Mouse (Mus musculus): Measurements from ENCODE around the gene Mfsd12.

DNA sequence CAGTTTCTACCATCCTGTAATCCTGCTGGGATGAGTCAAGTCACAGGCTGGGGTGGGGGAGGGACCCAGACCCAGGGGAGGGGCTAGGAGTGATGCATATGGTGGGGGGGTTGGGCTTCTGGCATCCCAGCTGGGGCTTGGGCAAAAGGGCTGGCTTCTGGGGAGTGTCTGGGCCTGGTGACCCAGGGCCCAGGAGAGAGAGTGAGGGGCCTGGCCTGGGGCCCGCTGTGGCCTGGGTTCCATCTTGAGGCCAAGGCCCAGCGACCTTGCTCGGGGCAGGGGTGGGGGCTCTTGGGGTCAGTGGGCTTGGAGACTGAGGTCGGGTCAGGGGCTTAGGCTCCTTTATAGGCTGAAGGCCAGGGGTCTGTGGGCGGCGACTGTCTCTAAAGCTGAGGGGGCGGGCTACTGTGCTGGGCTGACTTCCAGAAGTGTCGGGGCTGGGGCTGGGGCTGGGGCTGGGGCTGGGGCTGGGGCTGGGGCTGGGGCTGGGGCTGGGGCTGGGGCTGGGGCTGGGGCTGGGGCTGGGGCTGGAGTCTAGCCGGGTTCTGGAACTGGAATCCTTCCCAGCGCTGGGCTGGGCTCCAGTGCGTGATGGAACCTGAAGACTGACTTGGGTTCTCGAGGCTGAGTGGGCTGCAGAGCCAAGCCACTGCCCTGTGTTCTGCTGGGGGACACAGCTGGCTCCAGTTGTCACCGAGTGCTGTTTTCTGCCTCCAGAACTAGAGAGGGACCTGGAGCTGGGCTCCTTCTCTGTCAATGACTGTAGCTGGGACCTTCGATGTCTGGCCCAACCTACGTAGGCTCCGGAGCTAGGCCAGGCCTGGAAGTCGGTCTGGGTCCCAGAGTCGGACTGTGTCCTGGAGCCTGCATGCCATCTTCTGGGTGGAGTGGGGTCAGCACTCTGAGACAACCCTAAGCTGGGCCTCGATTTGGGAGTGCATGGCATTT is 21.6 kb upstream of the Mfsd12 start:
- TF ChIP-seq CTCF (IDR thresholded peaks at IDR 0.05; ENCODE audit: low read depth, low read length) (no peak), POLR2A (IDR thresholded peaks at IDR 0.05; ENCODE audit: borderline replicate concordance, low read depth, low read length) (no peak)

Measured in bone marrow macrophage, adult 2 months (primary cell).